Mouse (Mus musculus) ES-E14 (cell line): ENCODE measurements at regions not wholly inside any gene's neighbourhood (a gene's known extent, or its start where the extent isn't known, plus 50 kb on each side); places are given as distances from the start of the nearest gene placed in this dataset.

Experiments
- CHD2 ChIP-seq: IDR thresholded peaks from 2 replicates; pipeline ENCODE4 v1.6.1; 2014; ENCODE audit warnings: mild to moderate bottlenecking, low read depth, low read length, inconsistent platforms
- HCFC1 ChIP-seq: IDR thresholded peaks from 2 replicates; pipeline ENCODE4 v1.6.1; 2012; ENCODE audit warnings: low read length, inconsistent platforms, borderline replicate concordance; ENCODE audit not compliant: insufficient read depth
- MAFK ChIP-seq: IDR thresholded peaks from 2 replicates; pipeline ENCODE4 v1.6.1; 2014; ENCODE audit warnings: mild to moderate bottlenecking, low read depth, low read length, inconsistent platforms; ENCODE audit not compliant: insufficient read depth
- ZC3H11A ChIP-seq: IDR thresholded peaks from 2 replicates; pipeline ENCODE4 v1.6.1; 2012; ENCODE audit warnings: low read depth, mild to moderate bottlenecking, inconsistent platforms, low read length, borderline replicate concordance
- ZNF384 ChIP-seq: IDR thresholded peaks from 2 replicates; pipeline ENCODE4 v1.6.1; 2012; ENCODE audit warnings: low read depth, low read length, inconsistent platforms

DNA sequence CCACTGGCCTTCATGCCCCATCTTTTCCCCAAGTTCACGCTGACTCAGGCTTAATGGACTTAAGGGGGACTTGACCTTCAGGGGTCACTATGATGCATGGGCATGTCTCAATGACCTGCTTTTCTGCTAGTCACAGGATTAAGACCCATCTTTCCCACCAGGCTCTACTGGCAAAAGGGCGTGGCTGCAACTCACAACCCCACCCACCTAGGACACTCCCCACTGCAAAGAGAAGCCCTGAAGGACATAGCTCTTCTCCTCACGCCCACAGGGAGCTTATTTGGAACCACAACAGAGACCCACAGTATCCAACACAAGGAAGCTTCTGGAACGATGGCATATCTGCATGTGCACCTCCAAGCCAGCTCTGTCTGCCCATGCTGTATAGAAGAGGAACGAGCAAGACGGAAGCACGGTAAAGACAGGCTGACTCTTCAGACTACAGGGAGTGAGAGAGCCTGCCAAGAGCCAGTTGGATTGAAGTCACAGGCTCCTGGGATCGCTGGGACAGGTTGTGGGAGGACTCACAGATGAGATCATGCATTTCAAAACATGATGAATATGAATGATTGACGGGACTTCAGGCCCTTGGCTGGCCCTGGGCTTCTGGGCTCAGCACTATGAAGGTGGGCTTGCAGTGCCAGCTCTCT is 107.3 kb upstream of the Sfswap start:
- TF ChIP-seq MAFK (no peak), HCFC1 (no peak), CHD2 (no peak), ZC3H11A (no peak), ZNF384 (no peak)
